Mouse (Mus musculus): ENCODE measurements around the gene Cdc14a.

Cdc14a gene

GRCm38 (mm10) chr3:116277146-116277545 is 146.7 kb downstream of the Cdc14a start:
- CTCF ChIA-PET: no interaction called here

GRCm38 (mm10) chr3:116271679-116272078 is 152.2 kb downstream of the Cdc14a start:
- ChIA-PET CTCF (no interaction called here), POLR2A (no interaction called here)

More at GRCm38 (mm10) chr3:116277146-116277545, 146.7 kb downstream of the Cdc14a start:
- POLR2A ChIA-PET: interaction anchor here in 1 of 4 experiments (1.4 kb wide), 1 partner anchor 50 kb away, joined by 3 read pairs; no protein-coding TSS in a partner anchor

- POLR2A ChIA-PET: no interaction called here
- CTCF ChIA-PET: no interaction called here
These were observed 156.7 kb downstream of the Cdc14a start for GRCm38 (mm10) chr3:116267036-116267654.

GRCm38 (mm10) chr3:116266360-116266759 is 157.5 kb downstream of the Cdc14a start:
- POLR2A ChIA-PET: no interaction called here
- CTCF ChIA-PET: interaction anchor here in 3 of 4 experiments (0.7 to 1.5 kb wide), 3 partner anchors 233 to 577 kb away, joined by 3 to 7 read pairs (median 4); no protein-coding TSS in a partner anchor

GRCm38 (mm10) chr3:116263977-116264376 is 159.9 kb downstream of the Cdc14a start:
- ChIA-PET CTCF (no interaction called here), POLR2A (no interaction called here)

- ChIA-PET POLR2A (interaction anchor here in 1 of 4 experiments (0.6 to 1.5 kb wide), 3 partner anchors 161 to 986 kb away, joined by 3 to 4 read pairs (median 3); partner anchors contain the start of genes Cdc14a, Extl2 and Slc30a7), CTCF (interaction anchor here in 1 of 4 experiments (0.6 kb wide), 1 partner anchor 72 kb away, joined by 3 read pairs; no protein-coding TSS in a partner anchor)
These were observed 160.8 kb downstream of the Cdc14a start for GRCm38 (mm10) chr3:116263061-116263460.

GRCm38 (mm10) chr3:116256104-116256503 is 167.7 kb downstream of the Cdc14a start:
- CTCF ChIA-PET: no interaction called here
- POLR2A ChIA-PET: interaction anchor here in 1 of 4 experiments (0.6 kb wide), 1 partner anchor 250 kb away, joined by 4 read pairs; no protein-coding TSS in a partner anchor

- ChIA-PET POLR2A (interaction anchor here in 3 of 4 experiments (0.5 to 1.4 kb wide), 5 partner anchors 12 to 460 kb away, joined by 3 to 8 read pairs (median 3); partner anchors contain the start of genes Extl2 (in 1 of the 3), Slc30a7 (in 1 of the 3) and Slc35a3 (in 1 of the 3)), CTCF (interaction anchor here in 2 of 4 experiments (0.7 to 1.0 kb wide), 2 partner anchors 8 to 16 kb away, joined by 3 read pairs; no protein-coding TSS in a partner anchor)
These were observed 170.7 kb downstream of the Cdc14a start, which contains the start of gene Gpr88 for GRCm38 (mm10) chr3:116253077-116253531. Gene Gpr88, minus strand, starts transcription at chr3:116253503.

- CTCF ChIA-PET: interaction anchor here in 2 of 4 experiments (0.7 to 1.3 kb wide), 3 partner anchors 8 to 48 kb away, joined by 3 read pairs; no protein-coding TSS in a partner anchor
- POLR2A ChIA-PET: interaction anchor here in 2 of 4 experiments (0.6 to 1.4 kb wide), 4 partner anchors 13 to 460 kb away, joined by 3 to 4 read pairs (median 3); partner anchors contain the start of genes Extl2 (in 1 of the 2), Slc30a7 (in 1 of the 2) and Slc35a3 (in 1 of the 2)
These were observed 171.4 kb downstream of the Cdc14a start for GRCm38 (mm10) chr3:116252255-116253040.

GRCm38 (mm10) chr3:116251481-116252254 is 172.2 kb downstream of the Cdc14a start:
- ChIA-PET CTCF (interaction anchor here in 1 of 4 experiments (1.3 kb wide), 1 partner anchor 49 kb away, joined by 3 read pairs; no protein-coding TSS in a partner anchor), POLR2A (interaction anchor here in 1 of 4 experiments (1.4 to 1.5 kb wide), 2 partner anchors 76 to 245 kb away, joined by 3 to 6 read pairs; partner anchors contain the start of genes Extl2 and Slc30a7)

- ChIA-PET POLR2A (interaction anchor here in 1 of 4 experiments (0.5 kb wide), 1 partner anchor 359 kb away, joined by 3 read pairs; no protein-coding TSS in a partner anchor), CTCF (no interaction called here)
These were observed 174.8 kb downstream of the Cdc14a start for GRCm38 (mm10) chr3:116249026-116249425.

- POLR2A ChIA-PET: interaction anchor here in 1 of 4 experiments (1.1 kb wide), 1 partner anchor 70 kb away, joined by 3 read pairs; no protein-coding TSS in a partner anchor
- CTCF ChIA-PET: interaction anchor here in 1 of 4 experiments (0.6 kb wide), 1 partner anchor 9 kb away, joined by 3 read pairs; the partner anchor contains the start of gene Gpr88
These were observed 179.4 kb downstream of the Cdc14a start for GRCm38 (mm10) chr3:116244476-116244875.

- ChIA-PET CTCF (no interaction called here), POLR2A (no interaction called here)
These were observed 181.1 kb downstream of the Cdc14a start for GRCm38 (mm10) chr3:116242685-116243084.

GRCm38 (mm10) chr3:116237527-116237926 is 186.3 kb downstream of the Cdc14a start:
- POLR2A ChIA-PET: no interaction called here

GRCm38 (mm10) chr3:116236856-116237255 is 187.0 kb downstream of the Cdc14a start:
- ChIA-PET CTCF (interaction anchor here in 3 of 4 experiments (0.7 to 1.1 kb wide), 6 partner anchors 16 to 230 kb away, joined by 3 to 6 read pairs (median 3); partner anchors contain the start of genes Extl2 (in 1 of the 3), Gpr88 (in 1 of the 3) and Slc30a7 (in 1 of the 3)), POLR2A (no interaction called here)

More at GRCm38 (mm10) chr3:116237527-116237926, 186.3 kb downstream of the Cdc14a start:
- CTCF ChIA-PET: interaction anchor here (0.7 to 1.1 kb wide), 6 partner anchors 88 to 230 kb away, joined by 3 to 6 read pairs (median 3); partner anchors contain the start of genes Extl2 (in 1 of the 4) and Slc30a7 (in 1 of the 4)

GRCm38 (mm10) chr3:116233515-116233914 is 190.3 kb downstream of the Cdc14a start:
- ChIA-PET POLR2A (interaction anchor here in 1 of 4 experiments (1.4 kb wide), 1 partner anchor 52 kb away, joined by 3 read pairs; no protein-coding TSS in a partner anchor), CTCF (no interaction called here)

GRCm38 (mm10) chr3:116232763-116233162 is 191.1 kb downstream of the Cdc14a start:
- POLR2A ChIA-PET: no interaction called here
- CTCF ChIA-PET: no interaction called here

- POLR2A ChIA-PET: no interaction called here
These were observed 194.5 kb downstream of the Cdc14a start for GRCm38 (mm10) chr3:116229336-116229735.

More at GRCm38 (mm10) chr3:116229336-116229735, 194.5 kb downstream of the Cdc14a start:
- CTCF ChIA-PET: no interaction called here

All from embryonic stem cell, embryonic (primary cell).